Mouse (Mus musculus) forebrain, embryonic 13.5 days (tissue): ENCODE measurements around the gene Olfr1370. TPM values are rescaled to one million over a fixed set of nuclear protein-coding genes. Genes with fewer than 3 reads are reported as not detected.

Experiments used
- polyA plus RNA-seq: library from polyadenylated mRNA; unstranded; fragments of >200 nt; fragmentation: Nextera tagmentation; extraction: Ambion mirVana; gene quantifications from 2 replicates; pipeline ENCODE4 v1.2.1, GENCODE M21; 2015

Gene Olfr1370
- polyA plus RNA-seq, 1 experiment from 2014 or later = not detected

Other genes with a start within 250 kb of the Olfr1370 start
- gene Olfr1369-ps1, start 36.5 kb upstream of the Olfr1370 start, polyA plus RNA-seq = 0.05 TPM in 2 replicates
- not detected in 2 replicates for gene Olfr263, start 54.7 kb upstream of the Olfr1370 start, polyA plus RNA-seq
- gene Olfr1368, start 70.9 kb upstream of the Olfr1370 start, polyA plus RNA-seq = not detected in 2 replicates
- gene Trim27, start 104.5 kb upstream of the Olfr1370 start, polyA plus RNA-seq = 109 and 114 TPM in 2 replicates
- not detected in 2 replicates for gene Gpx5, start 217.8 kb upstream of the Olfr1370 start, polyA plus RNA-seq
- not detected in 2 replicates for gene Gpx6, start 237.2 kb upstream of the Olfr1370 start, polyA plus RNA-seq